In genomic region chr10:77427610-77428009, GRCm38 (mm10) we compare ENCODE assay signal across 15 mouse cellular contexts. TPM values are rescaled to one million over a fixed set of nuclear protein-coding genes. Genes with fewer than 3 reads are reported as not detected.
DNase-seq lines count a peak whose midpoint lies in the region; ATAC-seq and TF ChIP-seq lines count a peak whose summit lies in the region.
"Had no signal": no experiment of that assay in that cellular context is flagged by ENCODE, and none has a peak within 500 bp of the region (broad histone marks: within the 10 kb centered on the region; RNA-seq: fewer than 3 reads in every experiment).

No protein-coding gene starts in this region.

- H3K36me3 ChIP-seq in heart, embryonic 11.5 days (ENCODE audit: control insufficient read depth, insufficient read depth, low read length): no peaks in the 10 kb centered on the region
- no peaks in the 10 kb centered on the region for H3K36me3 ChIP-seq in limb, embryonic 14.5 days (ENCODE audit: control insufficient read depth, insufficient read depth, low read length)
- H3K36me3 ChIP-seq in limb, embryonic 10.5 days: no peaks in the 10 kb centered on the region
- H3K36me3 ChIP-seq in stomach, embryonic 16.5 days (ENCODE audit: control insufficient read depth, insufficient read depth, low read length): no peaks in the 10 kb centered on the region
- H3K36me3 ChIP-seq in forebrain, embryonic 10.5 days (replicated peaks): no peaks in the 10 kb centered on the region
- H3K36me3 ChIP-seq: neural tube, embryonic 15.5 days had no signal

- no peak overlapping the region for H3K4me2 ChIP-seq in heart, embryonic 11.5 days
- H3K4me2 ChIP-seq in limb, embryonic 14.5 days (replicated peaks; ENCODE audit: low read depth, low read length, severe bottlenecking): no peak overlapping the region
- no peak overlapping the region for H3K4me2 ChIP-seq in stomach, embryonic 16.5 days (ENCODE audit: low read depth, low read length)
- H3K4me2 ChIP-seq: neural tube, embryonic 15.5 days had no signal

- 0 out of 2 replicates have a peak overlapping the region, but pooled peaks have one; percentile 29 for H3K27ac ChIP-seq in heart, embryonic 11.5 days (ENCODE audit: low read depth, low read length)
- H3K27ac ChIP-seq in limb, embryonic 14.5 days (replicated peaks; ENCODE audit: low read depth, low read length): no peak overlapping the region
- H3K27ac ChIP-seq in limb, embryonic 10.5 days: no peak overlapping the region
- H3K27ac ChIP-seq in stomach, embryonic 16.5 days (ENCODE audit: low read length): no peak overlapping the region
- H3K27ac ChIP-seq in forebrain, embryonic 10.5 days: no peak overlapping the region
- H3K27ac ChIP-seq: neural tube, embryonic 15.5 days had no signal

- H3K4me3 ChIP-seq in heart, embryonic 11.5 days (ENCODE audit: low read depth, low read length): no peak overlapping the region
- H3K4me3 ChIP-seq in limb, embryonic 14.5 days (replicated peaks; ENCODE audit: low read length): no peak overlapping the region
- no peak overlapping the region for H3K4me3 ChIP-seq in limb, embryonic 10.5 days
- H3K4me3 ChIP-seq in stomach, embryonic 16.5 days (replicated peaks; ENCODE audit: low read length): no peak overlapping the region
- H3K4me3 ChIP-seq in forebrain, embryonic 10.5 days: no peak overlapping the region
- H3K4me3 ChIP-seq: neural tube, embryonic 15.5 days had no signal

- no peaks in the 10 kb centered on the region; the same call in 1 of the 2 replicates for H3K9me3 ChIP-seq in heart, embryonic 11.5 days (replicated peaks; ENCODE audit: control insufficient read depth, low read length)
- no peaks in the 10 kb centered on the region for H3K9me3 ChIP-seq in limb, embryonic 14.5 days (ENCODE audit: control insufficient read depth, low read length)
- H3K9me3 ChIP-seq in limb, embryonic 10.5 days (replicated peaks): no peaks in the 10 kb centered on the region
- H3K9me3 ChIP-seq in stomach, embryonic 16.5 days (replicated peaks; ENCODE audit: control insufficient read depth, low read length): no peaks in the 10 kb centered on the region
- H3K9me3 ChIP-seq in forebrain, embryonic 10.5 days: no peaks in the 10 kb centered on the region
- H3K9me3 ChIP-seq: neural tube, embryonic 15.5 days had no signal

- H3K4me1 ChIP-seq in heart, embryonic 11.5 days (ENCODE audit: control insufficient read depth, insufficient read depth, low read length): peaks cover 7% of the 10 kb centered on the region; the same call in 1 of the 2 replicates
- H3K4me1 ChIP-seq in limb, embryonic 14.5 days (ENCODE audit: control insufficient read depth, insufficient read depth, low read length): no peaks in the 10 kb centered on the region
- H3K4me1 ChIP-seq in limb, embryonic 10.5 days: no peaks in the 10 kb centered on the region
- 0 out of 2 replicates have a peak, but pooled peaks cover 3% of the 10 kb centered on the region for H3K4me1 ChIP-seq in stomach, embryonic 16.5 days (ENCODE audit: control insufficient read depth, insufficient read depth, low read length)
- no peaks in the 10 kb centered on the region for H3K4me1 ChIP-seq in forebrain, embryonic 10.5 days
- H3K4me1 ChIP-seq: neural tube, embryonic 15.5 days had no signal

- no peak for TF ChIP-seq POLR2A in limb, embryonic 14.5 days (IDR thresholded peaks at IDR 0.05; ENCODE audit: borderline replicate concordance, extremely low read depth, insufficient read depth, insufficient read length)

- DNase-seq in adrenal gland, postnatal 14 days: peak; percentile 38
- no peak for DNase-seq in adrenal gland, postnatal 4 days (ENCODE audit: low spot score in 2 of 2)
- no peak for DNase-seq in heart, postnatal 14 days
- DNase-seq in limb, embryonic 14.5 days (ENCODE audit: low spot score): peak; percentile 38
- DNase-seq in limb, embryonic 10.5 days (ENCODE audit: low spot score): no peak
- no peak for DNase-seq in forebrain, embryonic 10.5 days (ENCODE audit: extremely low spot score, low spot score)
- DNase-seq: gastrocnemius, postnatal 36 days; retina, postnatal 1 day; thymus, postnatal 4 days had no signal

- H3K27me3 ChIP-seq in heart, embryonic 11.5 days (ENCODE audit: control insufficient read depth, insufficient read depth, low read length): no peaks in the 10 kb centered on the region
- H3K27me3 ChIP-seq in limb, embryonic 14.5 days (ENCODE audit: control insufficient read depth, insufficient read depth, low read length): no peaks in the 10 kb centered on the region
- no peaks in the 10 kb centered on the region for H3K27me3 ChIP-seq in limb, embryonic 10.5 days (ENCODE audit: low read depth, poor library complexity, severe bottlenecking)
- no peaks in the 10 kb centered on the region for H3K27me3 ChIP-seq in stomach, embryonic 16.5 days (ENCODE audit: control insufficient read depth, insufficient read depth, low read length)
- H3K27me3 ChIP-seq in forebrain, embryonic 10.5 days (ENCODE audit: poor library complexity, severe bottlenecking): no peaks in the 10 kb centered on the region
- H3K27me3 ChIP-seq: neural tube, embryonic 15.5 days had no signal

- WGBS in heart, embryonic 11.5 days (ENCODE audit: insufficient replicate concordance): 30% methylated on average over 2 of the region's 2 CpGs
- 52% methylated on average over 2 of the region's 2 CpGs for WGBS in limb, embryonic 14.5 days
- WGBS in limb, embryonic 10.5 days: 56% methylated on average over 2 of the region's 2 CpGs
- 33% methylated on average over 2 of the region's 2 CpGs for WGBS in stomach, embryonic 16.5 days
- 56% methylated on average over 2 of the region's 2 CpGs for WGBS in forebrain, embryonic 10.5 days

- no peak overlapping the region for H3K9ac ChIP-seq in heart, embryonic 11.5 days (ENCODE audit: low read depth, low read length)
- no peak overlapping the region for H3K9ac ChIP-seq in limb, embryonic 14.5 days (ENCODE audit: low read depth, low read length, severe bottlenecking)
- H3K9ac ChIP-seq in stomach, embryonic 16.5 days (ENCODE audit: low read length): no peak overlapping the region
- H3K9ac ChIP-seq: neural tube, embryonic 15.5 days had no signal

- no peak for ATAC-seq in heart, embryonic 11.5 days (replicated peaks; ENCODE audit: insufficient number of reproducible peaks, low FRiP score, low TSS enrichment)
- no peak for ATAC-seq in limb, embryonic 14.5 days (ENCODE audit: low FRiP score, low read depth)
- ATAC-seq in stomach, embryonic 16.5 days (ENCODE audit: insufficient read depth, low FRiP score): peak; percentile 76; the same call in 1 of the 2 replicates
- ATAC-seq: forebrain, embryonic 16.5 days; hindbrain, embryonic 16.5 days; lung, postnatal 0 days had no signal

- intact Hi-C loops in heart, postnatal 14 days (cut with DNase I): no loop called here

RNA-seq across cellular contexts. Expression of gene Adarb1, which starts 9.5 kb away (rescaled TPM):
- 21.9 and 28.4 TPM in 2 replicates for total RNA-seq in adrenal gland, postnatal 14 days (2021)
- 10 to 100 TPM; 16.0 to 16.2 TPM for total RNA-seq in adrenal gland, postnatal 4 days (2021)
- 8.7 and 8.8 TPM in 2 replicates for polyA plus RNA-seq in heart, embryonic 11.5 days (2014; fragmentation: Nextera tagmentation; extraction: Ambion mirVana)
- 10 to 100 TPM; 22.9 to 25.9 TPM for total RNA-seq in heart, postnatal 14 days (2021)
- 7.4 and 8.2 TPM in 2 replicates for polyA plus RNA-seq in limb, embryonic 14.5 days (2012; rRNA removed)
- 3.5 and 3.6 TPM in 2 replicates for polyA plus RNA-seq in limb, embryonic 14.5 days (2014; fragmentation: Nextera tagmentation; extraction: Ambion mirVana)
- polyA plus RNA-seq in limb, embryonic 10.5 days (2016; fragmentation: Nextera tagmentation; extraction: Ambion mirVana): 4.9 and 5.0 TPM in 2 replicates
- 6.3 and 8.4 TPM in 2 replicates for polyA plus RNA-seq in stomach, embryonic 16.5 days (2015; fragmentation: Nextera tagmentation; extraction: Ambion mirVana)
- 6.3 and 7.1 TPM in 2 replicates for polyA plus RNA-seq in forebrain, embryonic 10.5 days (2016; fragmentation: Nextera tagmentation; extraction: Ambion mirVana)

Comparison
In these comparisons a context has a peak if more than half of its experiments do, and no peak if none do; other contexts are left out.
1. DNase-seq: peak in adrenal gland, postnatal 14 days (single experiment) and limb, embryonic 14.5 days (single experiment); none in adrenal gland, postnatal 4 days (0 of 2), heart, postnatal 14 days (0 of 2), limb, embryonic 10.5 days (single experiment) and forebrain, embryonic 10.5 days (single experiment).